Mouse (Mus musculus): ENCODE results near the gene Slc37a3. TPM values are rescaled to one million over a fixed set of nuclear protein-coding genes. Genes with fewer than 3 reads are reported as not detected.

The Slc37a3 gene
- 2.3 and 3.6 TPM in 2 replicates for polyA plus RNA-seq (2012)

DNA sequence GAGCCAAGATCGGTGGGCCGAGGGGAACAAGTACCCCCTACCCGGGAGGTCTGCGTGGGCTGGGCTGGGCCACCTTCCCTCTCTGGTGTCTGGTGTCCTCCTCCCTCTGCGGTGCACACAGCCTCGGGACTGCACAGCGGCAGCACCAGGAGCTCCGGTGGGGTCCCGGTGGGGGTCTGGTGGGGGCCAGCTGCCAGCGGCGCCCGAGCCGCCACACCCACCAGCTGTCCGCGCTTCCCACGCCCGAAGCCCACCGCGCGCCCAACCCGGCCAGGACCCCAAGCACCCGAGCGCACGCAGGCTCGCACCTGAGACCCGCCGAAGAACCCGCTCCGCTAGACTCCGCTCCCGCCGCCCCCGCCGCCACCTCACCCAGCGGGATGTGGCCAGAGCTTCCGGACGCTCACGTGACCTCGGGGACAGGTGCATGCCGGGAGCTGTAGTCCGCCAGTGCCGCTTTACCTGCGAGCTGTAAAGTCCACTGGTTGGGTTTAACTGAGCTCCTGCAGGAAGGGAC, at the start of gene Slc37a3:
TSS of gene Slc37a3 (minus strand) at position 365 of the 517 bp plus-strand sequence.
- no peak for TF ChIP-seq GATA1 (IDR thresholded peaks at IDR 0.05; ENCODE audit: low read length)

DNA sequence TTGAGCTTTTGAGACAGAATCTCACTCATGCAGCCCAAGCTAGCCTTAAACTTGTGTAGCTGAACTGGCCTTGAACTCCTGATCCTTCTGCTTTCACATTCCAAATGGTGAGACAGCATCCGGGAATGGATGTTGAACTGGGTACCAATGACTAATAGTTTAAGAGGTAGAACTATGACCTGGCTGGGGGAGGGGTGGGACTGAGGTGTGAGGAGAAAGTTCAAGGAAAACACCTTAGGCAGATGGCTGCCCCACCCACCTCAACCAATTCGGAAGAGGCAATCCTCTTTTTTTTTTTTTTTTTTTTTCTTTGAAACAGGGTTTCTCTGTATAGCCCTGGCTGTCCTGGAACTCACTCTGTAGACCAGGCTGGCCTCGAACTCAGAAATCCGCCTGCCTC, 49.2 kb upstream of the Slc37a3 start:
- TF ChIP-seq GATA1 (IDR thresholded peaks at IDR 0.05; ENCODE audit: low read length), result no peak

DNA sequence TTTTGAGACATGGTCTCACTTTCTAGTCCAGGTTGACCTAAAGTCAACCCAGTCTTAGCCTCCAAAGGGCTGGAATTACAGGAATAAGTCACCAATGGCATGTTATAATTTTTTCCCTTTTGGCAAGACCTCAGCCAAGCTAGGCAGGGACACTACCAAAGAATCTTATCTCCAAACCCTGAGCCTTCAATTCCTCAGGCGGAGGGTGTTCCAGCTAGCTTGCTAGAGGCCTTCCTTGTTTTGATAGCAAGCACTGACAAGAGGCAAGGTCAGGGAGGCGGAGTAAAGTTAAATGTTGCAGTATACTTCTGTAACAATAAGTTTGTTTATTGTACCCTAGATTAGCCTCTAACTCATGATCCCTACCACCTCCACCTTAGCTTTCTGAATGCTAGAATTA, 47.7 kb upstream of the Slc37a3 start:
- no peak for TF ChIP-seq GATA1 (IDR thresholded peaks at IDR 0.05; ENCODE audit: low read length)

DNA sequence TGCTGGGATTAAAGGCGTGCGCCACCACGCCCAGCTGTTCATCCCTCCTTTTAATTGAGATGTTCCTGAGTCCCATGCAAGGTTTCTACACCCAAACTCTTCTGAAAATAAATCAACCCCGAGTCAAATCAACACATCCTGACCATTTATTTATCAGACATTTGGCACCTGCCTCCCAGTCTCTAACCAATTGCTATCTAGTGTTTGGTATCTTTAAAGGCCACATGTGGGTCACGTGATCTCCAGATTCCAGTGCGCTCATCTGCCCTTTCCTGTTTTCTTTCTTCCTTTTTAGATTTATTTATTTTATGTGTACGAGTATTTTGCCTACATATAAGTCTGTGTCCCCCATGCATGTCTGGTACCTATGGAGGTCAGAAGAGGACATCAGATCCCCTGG, 46.2 kb upstream of the Slc37a3 start:
- no peak for TF ChIP-seq GATA1 (IDR thresholded peaks at IDR 0.05; ENCODE audit: low read length)

DNA sequence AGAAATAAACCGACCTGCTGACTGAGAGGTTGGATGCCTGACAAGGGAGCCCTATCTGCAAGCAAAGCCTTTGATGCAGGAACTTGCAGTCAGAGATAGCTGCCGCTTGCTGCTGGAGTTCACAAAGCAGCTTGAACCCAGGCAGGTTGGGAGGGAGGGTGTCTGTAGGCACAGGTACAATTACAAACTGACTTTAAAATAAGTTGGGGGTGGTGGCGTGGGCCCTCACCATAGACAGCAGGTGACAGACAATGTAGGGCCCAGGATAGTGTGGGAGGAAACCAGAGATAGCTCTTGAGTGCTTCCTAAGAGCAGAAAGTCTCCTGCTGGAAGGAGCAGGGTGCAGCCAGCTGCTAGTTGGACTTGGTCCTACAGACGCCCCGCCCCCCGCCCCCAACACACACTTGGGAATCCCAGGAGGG, 45.7 kb upstream of the Slc37a3 start:
- no peak for TF ChIP-seq GATA1 (IDR thresholded peaks at IDR 0.05; ENCODE audit: low read length)

DNA sequence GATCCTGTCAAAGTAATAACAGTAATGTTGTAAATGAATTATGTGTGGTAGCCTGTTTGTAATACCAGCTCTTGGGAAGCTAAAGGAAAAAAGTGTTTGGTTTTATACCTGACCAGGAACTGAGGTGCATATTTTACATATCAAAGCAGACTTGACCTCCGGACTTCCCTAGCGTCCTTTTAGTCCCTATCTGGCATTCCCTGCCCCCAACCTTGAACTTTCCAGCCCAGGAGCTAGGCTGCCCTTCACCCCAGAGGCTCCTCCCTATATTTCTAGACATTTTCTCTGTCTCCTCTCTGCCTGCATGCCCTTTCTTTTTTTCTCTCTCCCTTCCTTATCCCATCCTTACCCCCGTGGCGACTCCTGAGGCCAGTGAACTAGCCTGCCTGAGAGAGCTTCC, 43.4 kb upstream of the Slc37a3 start:
- TF ChIP-seq GATA1 (IDR thresholded peaks at IDR 0.05; ENCODE audit: low read length), result no peak

GRCm38 (mm10) chr6:39419851-39420721, 42.6 kb upstream of the Slc37a3 start, which contains the start of gene Mkrn1:
Mkrn1 (minus strand) TSS chr6:39420462.
- TF ChIP-seq GATA1 (IDR thresholded peaks at IDR 0.05; ENCODE audit: low read length), result no peak

GRCm38 (mm10) chr6:39419386-39419850, 41.9 kb upstream of the Slc37a3 start:
- TF ChIP-seq GATA1 (IDR thresholded peaks at IDR 0.05; ENCODE audit: low read length), result no peak

- no peak for TF ChIP-seq GATA1 (IDR thresholded peaks at IDR 0.05; ENCODE audit: low read length)
Measured at GRCm38 (mm10) chr6:39415762-39416161, 38.3 kb upstream of the Slc37a3 start.

DNA sequence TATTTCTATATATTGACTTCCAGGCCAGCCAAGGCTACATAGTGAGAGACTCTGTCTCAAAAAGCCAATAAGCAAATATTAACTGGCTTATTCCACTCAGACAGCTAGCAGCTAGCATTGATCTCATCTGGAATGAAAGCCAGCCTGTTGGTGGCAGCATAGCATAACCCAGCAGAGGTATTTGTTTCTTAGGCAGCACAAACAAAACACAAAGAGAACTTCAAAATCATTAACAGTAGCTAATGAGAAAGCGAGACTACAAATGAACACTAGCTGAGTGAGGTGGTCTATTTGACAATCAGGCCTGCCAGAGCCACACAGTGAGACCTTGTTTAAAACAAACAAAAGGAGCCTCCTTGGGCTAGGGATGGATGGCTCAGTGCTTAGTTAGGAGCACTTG, 36.6 kb upstream of the Slc37a3 start:
- TF ChIP-seq GATA1 (IDR thresholded peaks at IDR 0.05; ENCODE audit: low read length), result no peak

- TF ChIP-seq GATA1 (IDR thresholded peaks at IDR 0.05; ENCODE audit: low read length), result no peak
Measured at GRCm38 (mm10) chr6:39406480-39406879, 29.0 kb upstream of the Slc37a3 start.

- TF ChIP-seq GATA1 (IDR thresholded peaks at IDR 0.05; ENCODE audit: low read length), result no peak
Measured at GRCm38 (mm10) chr6:39403136-39403535, 25.7 kb upstream of the Slc37a3 start.

- no peak for TF ChIP-seq GATA1 (IDR thresholded peaks at IDR 0.05; ENCODE audit: low read length)
Measured at GRCm38 (mm10) chr6:39400343-39400742, 22.9 kb upstream of the Slc37a3 start.

DNA sequence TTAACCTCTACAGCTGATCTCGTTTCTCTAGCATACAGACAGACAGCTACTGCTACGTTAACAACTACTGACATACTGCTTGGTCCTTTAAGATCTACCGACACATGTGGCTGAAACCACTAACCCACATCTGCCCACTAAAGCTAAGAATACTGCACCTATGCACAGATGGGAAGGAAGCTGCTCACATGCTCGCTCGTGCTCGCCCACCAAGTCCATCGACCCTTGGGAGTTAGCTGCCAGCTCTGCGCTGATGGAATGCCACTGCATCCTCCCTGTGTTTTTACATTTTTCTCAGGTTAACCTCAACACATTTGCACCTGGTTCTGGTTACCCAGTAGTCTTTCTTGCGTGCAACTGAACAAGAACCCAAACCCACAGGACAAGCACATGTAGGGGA, 20.9 kb upstream of the Slc37a3 start:
- TF ChIP-seq GATA1 (IDR thresholded peaks at IDR 0.05; ENCODE audit: low read length), result no peak

DNA sequence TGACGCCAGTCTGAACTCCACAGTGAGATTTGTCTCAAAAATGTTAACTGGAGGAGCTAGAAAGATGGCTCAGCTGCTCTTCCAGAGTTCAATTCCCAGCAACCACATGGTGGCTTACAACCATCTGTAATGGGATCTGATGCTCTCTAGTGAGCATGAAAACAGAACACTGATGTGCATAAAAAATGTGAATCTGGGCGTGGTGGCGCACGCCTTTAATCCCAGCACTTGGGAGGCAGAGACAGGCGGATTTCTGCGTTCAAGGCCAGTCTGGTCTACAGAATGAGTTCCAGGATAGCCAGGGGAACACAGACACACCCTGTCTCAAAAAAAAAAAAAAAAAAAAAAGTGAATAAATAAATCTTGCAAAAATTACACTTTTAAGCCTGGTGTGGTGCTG, 19.6 kb upstream of the Slc37a3 start:
- TF ChIP-seq GATA1 (IDR thresholded peaks at IDR 0.05; ENCODE audit: low read length), result no peak

GRCm38 (mm10) chr6:39395916-39396315, 18.4 kb upstream of the Slc37a3 start:
- no peak for TF ChIP-seq GATA1 (IDR thresholded peaks at IDR 0.05; ENCODE audit: low read length)

DNA sequence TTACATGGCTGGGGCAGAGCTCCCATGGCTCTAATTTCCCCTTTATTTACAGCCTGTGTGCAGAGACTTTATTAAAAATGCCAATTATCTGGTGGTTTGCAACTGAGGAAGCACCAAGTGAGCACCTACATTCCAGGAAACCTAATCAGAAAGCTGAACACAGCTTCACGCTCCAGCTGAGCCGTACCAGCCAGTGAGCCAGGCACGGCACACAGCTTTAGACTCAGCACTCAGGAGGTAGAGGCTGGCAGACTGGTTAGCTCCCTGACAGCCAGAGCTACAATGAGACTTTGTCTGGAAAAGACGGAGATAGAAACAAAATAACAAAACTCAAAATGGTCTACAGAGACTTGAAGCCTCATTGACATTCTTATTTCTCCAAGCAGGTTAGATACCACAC, 18.0 kb upstream of the Slc37a3 start:
- no peak for TF ChIP-seq GATA1 (IDR thresholded peaks at IDR 0.05; ENCODE audit: low read length)

Data from G1E-ER4 (cell line).